Mouse (Mus musculus) lung, embryonic 15.5 days (tissue): Measurements from ENCODE around the gene Rasgrp4. TPM values are rescaled to one million over a fixed set of nuclear protein-coding genes. Genes with fewer than 3 reads are reported as not detected.
"Not testable (repeated sequence)": the region's sequence is repeated elsewhere in the genome, so short reads cannot be mapped to it uniquely, and the experiment has no call there.

Experiments used
- ATAC-seq: fragments of 200-750 bp; cut with Nextera tagmentation; 2 replicates; pipeline ENCODE4 v1.8.0; 2017; ENCODE audit warnings: moderate number of reproducible peaks, borderline replicate concordance; ENCODE audit not compliant: low FRiP score, low TSS enrichment; ENCODE audit errors: extremely low read depth
- H3K27ac ChIP-seq: fragments of 300-500 bp; sonication (generic); 2 replicates; pipeline ENCODE4 v1.5.1; 2015; ENCODE audit warnings: moderate library complexity, mild to moderate bottlenecking, inconsistent platforms
- H3K27me3 ChIP-seq: fragments of 300-500 bp; sonication (generic); 2 replicates; pipeline ENCODE4 v1.6.1; 2015; ENCODE audit warnings: inconsistent platforms
- H3K36me3 ChIP-seq: fragments of 300-500 bp; sonication (generic); 2 replicates; pipeline ENCODE4 v1.6.1; 2015; ENCODE audit warnings: inconsistent platforms
- H3K4me1 ChIP-seq: fragments of 300-500 bp; sonication (generic); 2 replicates; pipeline ENCODE4 v1.6.1; 2015; ENCODE audit warnings: inconsistent platforms
- H3K4me2 ChIP-seq: fragments of 300-500 bp; sonication (generic); 2 replicates; pipeline ENCODE4 v1.6.1; 2015; ENCODE audit warnings: inconsistent platforms, mild to moderate bottlenecking, moderate library complexity
- H3K4me3 ChIP-seq: fragments of 300-500 bp; sonication (generic); 2 replicates; pipeline ENCODE4 v1.5.1; 2015; ENCODE audit warnings: mild to moderate bottlenecking, inconsistent platforms
- H3K9ac ChIP-seq: fragments of 300-500 bp; sonication (generic); 2 replicates; pipeline ENCODE4 v1.6.1; 2015; ENCODE audit warnings: inconsistent platforms
- H3K9me3 ChIP-seq: fragments of 300-500 bp; sonication (generic); 2 replicates; pipeline ENCODE4 v1.6.1; 2016; ENCODE audit warnings: inconsistent platforms
- WGBS: fragments of 180-500 bp; shearing (Covaris S2); methylation state at CpG from one replicate; pipeline ENCODE4 v1.1.7; 2015; 5-methylcytosine and 5-hydroxymethylcytosine counted together
- polyA plus RNA-seq: library from polyadenylated mRNA; unstranded; fragments of >200 nt; fragmentation: Nextera tagmentation; extraction: Ambion mirVana; gene quantifications from 2 replicates; pipeline ENCODE4 v1.2.1, GENCODE M21; 2015

Gene Rasgrp4
- polyA plus RNA-seq, 1 experiment from 2014 or later, result 1.7 TPM

GRCm38 (mm10) chr7:29169231-29170065, 34.8 kb downstream of the Rasgrp4 start:
- WGBS, result 0% methylated on average over 30 of the region's 39 CpGs
- H3K9ac ChIP-seq, result peak overlapping the region; percentile 44

GRCm38 (mm10) chr7:29170066-29170754, 35.6 kb downstream of the Rasgrp4 start, which contains the start of the genes Ggn and Spred3:
Gene Ggn (plus strand): TSS chr7:29170210.
Gene Spred3 (minus strand): TSS chr7:29170411.
- under 1% methylated on average over 30 of the region's 30 CpGs for WGBS
- H3K4me3 ChIP-seq, result peak within 1 kb of the TSS; percentile 61
- H3K36me3 ChIP-seq, result peaks cover 22% of the 10 kb centered on the region
- H3K4me1 ChIP-seq, result peaks cover 42% of the 10 kb centered on the region
- ATAC-seq, result peak; percentile 58
- H3K4me2 ChIP-seq, result peak within 1 kb of the TSS; percentile 91
- H3K9me3 ChIP-seq, result no peaks in the 10 kb centered on the region
- peak within 1 kb of the TSS; percentile 44 for H3K9ac ChIP-seq
- H3K27ac ChIP-seq, result peak within 1 kb of the TSS; percentile 85
- peaks cover 59% of the 10 kb centered on the region for H3K27me3 ChIP-seq

More at GRCm38 (mm10) chr7:29169231-29170065, 34.8 kb downstream of the Rasgrp4 start:
- H3K4me2 ChIP-seq, result peak overlapping the region; percentile 91
- peak; percentile 77 for ATAC-seq
- H3K27ac ChIP-seq, result peak overlapping the region; percentile 85
- H3K27me3 ChIP-seq, result peaks cover 59% of the 10 kb centered on the region
- no peaks in the 10 kb centered on the region for H3K9me3 ChIP-seq
- H3K36me3 ChIP-seq, result peaks cover 14% of the 10 kb centered on the region
- H3K4me1 ChIP-seq, result peaks cover 42% of the 10 kb centered on the region
- H3K4me3 ChIP-seq, result peak overlapping the region; percentile 61

GRCm38 (mm10) chr7:29170755-29171561, 36.3 kb downstream of the Rasgrp4 start:
- Histone ChIP-seq H3K4me2 (peak overlapping the region; percentile 91), H3K9me3 (no peaks in the 10 kb centered on the region), H3K4me1 (peaks cover 42% of the 10 kb centered on the region), H3K4me3 (peak overlapping the region; percentile 61), H3K27me3 (peaks cover 59% of the 10 kb centered on the region), H3K9ac (peak overlapping the region; percentile 44), H3K36me3 (peaks cover 29% of the 10 kb centered on the region), H3K27ac (no peak overlapping the region)
- ATAC-seq, result no peak
- WGBS, result 1% methylated on average over 43 of the region's 43 CpGs

DNA sequence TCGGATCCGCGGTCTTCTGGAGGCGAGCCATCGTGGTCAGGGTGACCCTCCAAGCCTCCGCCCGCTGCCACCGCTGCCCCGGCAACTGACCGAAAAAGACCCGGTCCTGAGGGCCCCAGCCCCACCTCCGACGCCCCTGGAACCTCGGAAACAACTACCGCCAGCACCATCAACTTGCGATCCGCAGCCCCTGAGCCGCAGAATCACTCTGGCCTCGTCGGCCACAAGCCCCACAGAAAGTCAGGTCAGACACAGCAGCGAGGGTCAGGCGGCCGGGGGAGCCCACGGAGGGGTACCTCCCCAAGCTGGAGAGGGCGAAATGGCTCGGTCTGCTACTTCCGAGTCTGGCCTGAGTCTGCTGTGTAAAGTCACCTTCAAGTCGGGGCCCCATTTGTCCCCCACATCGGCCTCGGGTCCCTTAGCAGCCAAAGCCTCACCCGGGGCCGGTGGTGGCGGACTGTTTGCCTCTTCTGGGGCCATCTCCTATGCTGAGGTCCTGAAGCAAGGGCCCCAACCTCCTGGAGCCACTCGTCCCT, 37.0 kb downstream of the Rasgrp4 start:
- H3K4me1 ChIP-seq, result peaks cover 42% of the 10 kb centered on the region

DNA sequence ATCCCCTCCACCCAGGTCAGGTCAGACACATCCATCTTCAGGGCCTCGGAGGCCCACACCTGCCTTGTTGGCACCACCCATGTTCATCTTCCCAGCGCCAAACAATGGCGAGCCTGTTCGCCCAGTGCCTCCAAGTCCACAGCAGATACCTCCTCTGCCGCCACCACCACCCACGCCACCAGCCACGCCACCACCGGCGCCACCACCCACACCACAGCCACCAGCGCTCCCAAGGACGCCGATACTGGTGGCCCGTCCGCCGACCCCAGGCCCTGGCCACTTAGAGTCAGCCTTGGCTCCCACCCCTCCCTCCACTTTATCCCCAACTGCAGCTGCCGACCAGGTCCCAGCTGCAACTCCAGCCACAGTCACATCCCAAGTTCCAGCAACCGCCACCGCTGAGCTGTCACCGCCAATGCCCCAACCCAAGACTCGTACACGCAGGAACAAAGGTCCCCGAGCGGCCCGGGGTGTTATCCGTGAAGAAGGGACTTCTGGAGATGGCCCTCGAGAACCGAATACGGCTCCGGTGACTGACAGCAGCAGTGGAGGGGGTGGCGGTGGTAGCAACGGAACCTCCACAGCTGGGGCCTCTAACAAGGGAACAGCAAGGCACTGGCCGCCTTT, 37.9 kb downstream of the Rasgrp4 start:
- Histone ChIP-seq H3K4me3 (no peak overlapping the region), H3K4me2 (peak overlapping the region; percentile 91; the same call in 1 of the 2 replicates), H3K36me3 (peaks cover 42% of the 10 kb centered on the region), H3K4me1 (peaks cover 42% of the 10 kb centered on the region), H3K9me3 (no peaks in the 10 kb centered on the region), H3K27me3 (peaks cover 53% of the 10 kb centered on the region), H3K9ac (no peak overlapping the region), H3K27ac (no peak overlapping the region)
- ATAC-seq, result no peak
- 44% methylated on average over 32 of the region's 32 CpGs for WGBS

More for the DNA sequence above, 37.0 kb downstream of the Rasgrp4 start:
- peaks cover 59% of the 10 kb centered on the region for H3K27me3 ChIP-seq
- H3K9me3 ChIP-seq, result no peaks in the 10 kb centered on the region
- H3K4me2 ChIP-seq, result peak overlapping the region; percentile 91
- H3K9ac ChIP-seq, result peak overlapping the region; percentile 44
- H3K36me3 ChIP-seq, result peaks cover 36% of the 10 kb centered on the region
- 6% methylated on average over 34 of the region's 34 CpGs for WGBS
- H3K27ac ChIP-seq, result no peak overlapping the region
- H3K4me3 ChIP-seq, result peak overlapping the region; percentile 61
- ATAC-seq, result no peak

- Histone ChIP-seq H3K4me3 (no peak overlapping the region), H3K4me1 (peaks cover 18% of the 10 kb centered on the region), H3K9me3 (no peaks in the 10 kb centered on the region), H3K27me3 (peaks cover 13% of the 10 kb centered on the region), H3K4me2 (no peak overlapping the region), H3K9ac (no peak overlapping the region), H3K36me3 (peaks cover 41% of the 10 kb centered on the region), H3K27ac (no peak overlapping the region)
- WGBS, result 85% methylated on average over 4 of the region's 4 CpGs
- no peak for ATAC-seq
Observed at GRCm38 (mm10) chr7:29178106-29178505, 43.5 kb downstream of the Rasgrp4 start.

DNA sequence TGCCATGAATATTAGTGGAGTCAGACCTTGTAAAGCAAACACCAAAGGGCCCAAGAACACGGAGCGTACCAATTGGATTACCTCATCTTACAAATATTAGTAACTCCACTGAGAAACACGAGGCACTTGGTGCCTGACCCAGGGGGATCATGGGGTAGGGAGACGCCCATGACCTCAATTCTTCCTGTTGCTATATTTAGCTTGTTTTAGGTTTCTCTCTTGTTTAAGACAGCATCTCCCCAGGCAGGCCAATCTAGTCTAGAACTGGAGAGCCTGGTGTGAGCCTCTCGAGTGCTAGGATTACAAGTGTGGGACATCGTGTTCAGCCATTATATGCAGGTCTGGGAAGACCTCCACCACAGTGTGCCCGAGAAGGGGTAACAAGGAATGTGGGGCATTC, 44.7 kb downstream of the Rasgrp4 start:
- no peaks in the 10 kb centered on the region for H3K9me3 ChIP-seq
- WGBS, result 24% methylated on average over 7 of the region's 7 CpGs
- peaks cover 29% of the 10 kb centered on the region for H3K36me3 ChIP-seq
- H3K27me3 ChIP-seq, result 0 out of 2 replicates have a peak, but pooled peaks cover under 1% of the 10 kb centered on the region
- H3K4me1 ChIP-seq, result peaks cover 18% of the 10 kb centered on the region
- H3K4me3 ChIP-seq, result peak overlapping the region; percentile 75
- ATAC-seq, result no peak
- H3K9ac ChIP-seq, result peak overlapping the region; percentile 76
- no peak overlapping the region for H3K27ac ChIP-seq
- peak overlapping the region; percentile 69 for H3K4me2 ChIP-seq

- ATAC-seq, result peak; percentile 95
- Histone ChIP-seq H3K27ac (peak within 1 kb of the TSS; percentile 68; the same call in 1 of the 2 replicates), H3K4me2 (peak within 1 kb of the TSS; percentile 69), H3K36me3 (peaks cover 20% of the 10 kb centered on the region), H3K9me3 (no peaks in the 10 kb centered on the region), H3K4me1 (peaks cover 18% of the 10 kb centered on the region), H3K9ac (peak within 1 kb of the TSS; percentile 76), H3K4me3 (peak within 1 kb of the TSS; percentile 75), H3K27me3 (no peaks in the 10 kb centered on the region)
- WGBS, result under 1% methylated on average over 62 of the region's 62 CpGs
Observed at GRCm38 (mm10) chr7:29180077-29180853, 45.6 kb downstream of the Rasgrp4 start, which contains the start of gene Psmd8. Gene Psmd8 (minus strand): TSS chr7:29180701.

DNA sequence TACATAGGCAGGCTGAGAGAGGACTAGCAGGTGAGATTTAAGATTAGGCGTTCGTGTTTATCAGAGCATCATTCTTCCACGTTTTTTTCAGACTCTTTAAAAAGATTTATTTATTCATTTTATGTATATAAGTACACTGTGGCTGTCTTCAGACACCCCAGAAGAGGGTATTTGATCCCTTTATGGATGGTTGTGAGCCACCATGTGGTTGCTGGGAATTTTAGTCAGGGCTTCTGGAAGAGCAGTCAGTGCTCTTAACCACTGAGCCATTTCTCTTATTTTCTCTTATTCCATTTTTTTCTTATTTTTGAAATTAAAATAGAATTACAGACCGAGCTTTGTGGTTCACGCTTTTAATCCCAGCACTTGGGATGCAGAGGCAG, 46.2 kb downstream of the Rasgrp4 start:
- no peak; the same call in 1 of the 2 replicates for ATAC-seq
- no peak overlapping the region for H3K9ac ChIP-seq
- peaks cover 18% of the 10 kb centered on the region for H3K4me1 ChIP-seq
- 0 out of 2 replicates have a peak overlapping the region, but pooled peaks have one; percentile 9 for H3K27ac ChIP-seq
- H3K27me3 ChIP-seq, result no peaks in the 10 kb centered on the region
- H3K4me3 ChIP-seq, result peak overlapping the region; percentile 75
- 39% methylated on average over 5 of the region's 5 CpGs for WGBS
- peak overlapping the region; percentile 50 for H3K4me2 ChIP-seq
- peaks cover 14% of the 10 kb centered on the region for H3K36me3 ChIP-seq
- no peaks in the 10 kb centered on the region for H3K9me3 ChIP-seq

DNA sequence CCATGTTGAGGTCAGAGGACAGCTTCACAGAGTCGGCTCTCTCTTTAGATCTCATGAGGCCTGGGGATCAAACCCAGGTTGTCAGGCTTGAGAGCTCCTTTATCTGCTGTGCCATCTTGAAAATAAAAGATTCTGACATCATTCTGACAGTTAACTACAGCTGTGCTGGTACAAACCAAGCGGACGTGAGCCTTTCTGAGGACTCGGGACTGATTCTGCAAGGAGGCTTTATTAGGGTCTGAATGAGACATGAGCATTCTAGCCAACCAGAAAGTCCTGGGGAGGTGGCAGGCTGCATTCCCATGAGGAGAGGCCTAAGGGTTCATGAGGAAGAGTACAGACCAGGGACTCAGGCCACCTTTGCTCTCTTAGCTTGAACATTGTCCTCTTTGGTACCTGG, 46.7 kb downstream of the Rasgrp4 start:
- WGBS, result 88% methylated on average over 4 of the region's 4 CpGs
- not testable (repeated sequence) for H3K9ac ChIP-seq
- peaks cover 18% of the 10 kb centered on the region for H3K4me1 ChIP-seq

More for the DNA sequence above, 46.7 kb downstream of the Rasgrp4 start:
- H3K4me3 ChIP-seq, H3K9me3 ChIP-seq, H3K27me3 ChIP-seq, H3K27ac ChIP-seq, ATAC-seq, H3K36me3 ChIP-seq, H3K4me2 ChIP-seq: not testable (repeated sequence)
